In the genomic region with DNA sequence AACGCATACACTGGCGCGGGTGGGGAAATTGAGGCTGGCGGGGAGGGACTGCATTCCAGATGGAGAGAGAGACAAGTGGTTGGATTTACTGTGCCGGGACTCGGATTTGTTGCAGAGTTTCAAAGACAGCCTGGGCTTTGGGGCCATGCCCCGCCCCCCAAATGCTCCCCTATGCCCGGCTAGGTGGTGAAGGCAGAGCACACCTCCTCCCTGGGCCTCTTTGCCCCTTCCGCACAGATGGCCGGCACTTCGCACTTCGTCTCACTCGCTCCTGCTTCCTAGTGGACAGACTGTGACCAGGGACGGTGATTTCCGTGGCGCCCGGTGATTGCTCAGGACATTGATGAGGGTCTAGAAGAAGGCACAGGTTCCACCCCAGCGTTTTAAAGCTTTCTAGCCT, we compare ENCODE assay signal across 8 mouse cellular contexts. TPM values are rescaled to one million over a fixed set of nuclear protein-coding genes. Genes with fewer than 3 reads are reported as not detected.
A peak's percentile ranks its signal among the peaks of the same experiment; 100 is the strongest.
DNase-seq lines count a peak whose midpoint lies in the region; ATAC-seq and TF ChIP-seq lines count a peak whose summit lies in the region.

No protein-coding gene starts in this region.

- no peak for TF ChIP-seq EP300 in liver, postnatal 0 days (IDR thresholded peaks at IDR 0.05; ENCODE audit: low read depth)

- H3K9ac ChIP-seq in kidney, embryonic 15.5 days = peak overlapping the region; percentile 51
- H3K9ac ChIP-seq in hindbrain, embryonic 11.5 days (ENCODE audit: low read depth, low read length) = peak overlapping the region; percentile 57
- H3K9ac ChIP-seq in liver, postnatal 0 days (replicated peaks) = peak overlapping the region; percentile 67
- H3K9ac ChIP-seq in neural tube, embryonic 15.5 days (replicated peaks) = peak overlapping the region; percentile 46

- H3K4me2 ChIP-seq in kidney, embryonic 15.5 days = peak overlapping the region; percentile 96
- peak overlapping the region; percentile 86 for H3K4me2 ChIP-seq in hindbrain, embryonic 11.5 days (replicated peaks; ENCODE audit: low read depth, low read length)
- H3K4me2 ChIP-seq in liver, postnatal 0 days (ENCODE audit: low read depth, low read length) = peak overlapping the region; percentile 84
- H3K4me2 ChIP-seq in neural tube, embryonic 15.5 days = peak overlapping the region; percentile 90

- no peak for TF ChIP-seq POLR2A in brain, embryonic 14.5 days (IDR thresholded peaks at IDR 0.05; ENCODE audit: borderline replicate concordance, extremely low read depth, insufficient read depth, insufficient read length, poor library complexity, severe bottlenecking)

- WGBS in kidney, embryonic 15.5 days = under 1% methylated on average over 18 of the region's 18 CpGs
- under 1% methylated on average over 18 of the region's 18 CpGs for WGBS in hindbrain, embryonic 11.5 days
- 2% methylated on average over 18 of the region's 18 CpGs for WGBS in liver, postnatal 0 days (ENCODE audit: insufficient replicate concordance)
- WGBS in neural tube, embryonic 15.5 days = under 1% methylated on average over 18 of the region's 18 CpGs

- intact Hi-C loops in left cerebral cortex, postnatal 36 days (cut with DNase I) = no loop called here

- no peak for DNase-seq in kidney, adult 11 months
- DNase-seq in brain, embryonic 14.5 days (ENCODE audit: low read depth) = peak; percentile 45
- peak; percentile 57 for DNase-seq in hindbrain, embryonic 11.5 days (ENCODE audit: low spot score)
- no peak for DNase-seq in liver, postnatal 0 days
- no peak for DNase-seq in left cerebral cortex, postnatal 36 days (ENCODE audit: low spot score in 2 of 2)

- peaks cover 14% of the 10 kb centered on the region; the same call in 1 of the 2 replicates for H3K27me3 ChIP-seq in kidney, embryonic 15.5 days
- peaks cover 25% of the 10 kb centered on the region for H3K27me3 ChIP-seq in hindbrain, embryonic 11.5 days (ENCODE audit: control insufficient read depth, insufficient read depth, low read length)
- peaks cover 14% of the 10 kb centered on the region for H3K27me3 ChIP-seq in liver, postnatal 0 days (ENCODE audit: insufficient read depth, low read length)
- H3K27me3 ChIP-seq in neural tube, embryonic 15.5 days (replicated peaks) = peaks cover 11% of the 10 kb centered on the region

- peaks cover 4% of the 10 kb centered on the region; the same call in 1 of the 2 replicates for H3K36me3 ChIP-seq in kidney, embryonic 15.5 days
- no peaks in the 10 kb centered on the region for H3K36me3 ChIP-seq in hindbrain, embryonic 11.5 days (ENCODE audit: control insufficient read depth, insufficient read depth, low read length)
- H3K36me3 ChIP-seq in liver, postnatal 0 days (replicated peaks; ENCODE audit: insufficient read depth, low read length) = no peaks in the 10 kb centered on the region
- no peaks in the 10 kb centered on the region for H3K36me3 ChIP-seq in neural tube, embryonic 15.5 days

- H3K4me1 ChIP-seq in kidney, embryonic 15.5 days = peaks cover 89% of the 10 kb centered on the region
- peaks cover 18% of the 10 kb centered on the region for H3K4me1 ChIP-seq in hindbrain, embryonic 11.5 days (replicated peaks; ENCODE audit: control insufficient read depth, insufficient read depth, low read length)
- H3K4me1 ChIP-seq in liver, postnatal 0 days (ENCODE audit: insufficient read depth) = peaks cover 29% of the 10 kb centered on the region
- peaks cover 48% of the 10 kb centered on the region for H3K4me1 ChIP-seq in neural tube, embryonic 15.5 days

- H3K27ac ChIP-seq in kidney, embryonic 15.5 days = peak overlapping the region; percentile 87
- H3K27ac ChIP-seq in hindbrain, embryonic 11.5 days (ENCODE audit: low read depth, low read length) = no peak overlapping the region
- peak overlapping the region; percentile 74 for H3K27ac ChIP-seq in liver, postnatal 0 days (ENCODE audit: low read depth)
- H3K27ac ChIP-seq in neural tube, embryonic 15.5 days (replicated peaks) = peak overlapping the region; percentile 72; the same call in 1 of the 2 replicates

- peak; percentile 30; the same call in 1 of the 2 replicates for ATAC-seq in kidney, embryonic 15.5 days (replicated peaks; ENCODE audit: low FRiP score)
- ATAC-seq in hindbrain, embryonic 11.5 days (ENCODE audit: low FRiP score) = no peak; the same call in 1 of the 2 replicates
- no peak for ATAC-seq in liver, postnatal 0 days
- no peak for ATAC-seq in neural tube, embryonic 15.5 days (ENCODE audit: low FRiP score)
- ATAC-seq in erythroblast, adult 5-6 weeks (replicated peaks; ENCODE audit: low FRiP score, poor library complexity, severe bottlenecking) = no peak

- H3K9me3 ChIP-seq in kidney, embryonic 15.5 days (replicated peaks) = no peaks in the 10 kb centered on the region
- no peaks in the 10 kb centered on the region for H3K9me3 ChIP-seq in hindbrain, embryonic 11.5 days (ENCODE audit: control insufficient read depth, low read length)
- H3K9me3 ChIP-seq in liver, postnatal 0 days (ENCODE audit: low read length) = no peaks in the 10 kb centered on the region
- no peaks in the 10 kb centered on the region for H3K9me3 ChIP-seq in neural tube, embryonic 15.5 days (replicated peaks)

- peak; percentile 23; the same call in 1 of the 2 replicates for TF ChIP-seq CTCF in brain, embryonic 14.5 days (IDR thresholded peaks at IDR 0.05; ENCODE audit: borderline replicate concordance, extremely low read depth, insufficient read depth, insufficient read length)
- peak; percentile 23; the same call in 1 of the 2 replicates for TF ChIP-seq CTCF in liver, postnatal 0 days (IDR thresholded peaks at IDR 0.05; ENCODE audit: low read depth)

- peak overlapping the region; percentile 54 for H3K4me3 ChIP-seq in kidney, embryonic 15.5 days (replicated peaks)
- H3K4me3 ChIP-seq in hindbrain, embryonic 11.5 days (ENCODE audit: low read depth, low read length) = peak overlapping the region; percentile 40
- H3K4me3 ChIP-seq in liver, postnatal 0 days (ENCODE audit: low read depth, low read length) = peak overlapping the region; percentile 51
- H3K4me3 ChIP-seq in neural tube, embryonic 15.5 days (replicated peaks) = peak overlapping the region; percentile 46

RNA-seq across cellular contexts. Expression of gene Rapgef3, which starts 0.4 kb away (rescaled TPM):
- 23.0 and 29.7 TPM in 2 replicates for polyA plus RNA-seq in kidney, embryonic 15.5 days (2015; fragmentation: Nextera tagmentation; extraction: Ambion mirVana)
- polyA plus RNA-seq in brain, embryonic 14.5 days (2012; rRNA removed) = 19.7 and 20.4 TPM in 2 replicates
- polyA plus RNA-seq in hindbrain, embryonic 11.5 days (2014; fragmentation: Nextera tagmentation; extraction: Ambion mirVana) = 3.6 and 4.0 TPM in 2 replicates
- polyA plus RNA-seq in liver, postnatal 0 days (2015; fragmentation: Nextera tagmentation; extraction: Ambion mirVana) = 1.5 and 1.9 TPM in 2 replicates
- polyA plus RNA-seq in neural tube, embryonic 15.5 days (2015; fragmentation: Nextera tagmentation; extraction: Ambion mirVana) = 12.5 and 19.5 TPM in 2 replicates
- total RNA-seq in erythroblast, adult 5-6 weeks (2015; ENCODE audit: low replicate concordance) = not detected in 2 replicates
- 2.3 and 2.6 TPM in 2 replicates for total RNA-seq in erythroblast, adult 5-6 weeks (2017; ENCODE audit: low replicate concordance)
- 10 to 100 TPM; 35.7 to 52.9 TPM for total RNA-seq in left cerebral cortex, postnatal 36 days (2021)

RNA-seq across cellular contexts. Expression of gene Slc48a1, which starts 10.1 kb away (rescaled TPM):
- 57.5 and 58.8 TPM in 2 replicates for polyA plus RNA-seq in kidney, embryonic 15.5 days (2015; fragmentation: Nextera tagmentation; extraction: Ambion mirVana)
- 34.5 and 39.5 TPM in 2 replicates for polyA plus RNA-seq in brain, embryonic 14.5 days (2012; rRNA removed)
- polyA plus RNA-seq in hindbrain, embryonic 11.5 days (2014; fragmentation: Nextera tagmentation; extraction: Ambion mirVana) = 28.1 and 28.4 TPM in 2 replicates
- polyA plus RNA-seq in liver, postnatal 0 days (2015; fragmentation: Nextera tagmentation; extraction: Ambion mirVana) = 59.0 and 61.1 TPM in 2 replicates
- 99.0 and 101 TPM in 2 replicates for polyA plus RNA-seq in neural tube, embryonic 15.5 days (2015; fragmentation: Nextera tagmentation; extraction: Ambion mirVana)
- 187 and 225 TPM in 2 replicates for total RNA-seq in erythroblast, adult 5-6 weeks (2015; ENCODE audit: low replicate concordance)
- 172 and 185 TPM in 2 replicates for total RNA-seq in erythroblast, adult 5-6 weeks (2017; ENCODE audit: low replicate concordance)
- 100 to 1,000 TPM; 165 to 196 TPM for total RNA-seq in left cerebral cortex, postnatal 36 days (2021)

RNA-seq across cellular contexts. Expression of gene Endou, which starts 37.1 kb away (rescaled TPM):
- 0.36 and 0.85 TPM in 2 replicates for polyA plus RNA-seq in kidney, embryonic 15.5 days (2015; fragmentation: Nextera tagmentation; extraction: Ambion mirVana)
- polyA plus RNA-seq in brain, embryonic 14.5 days (2012; rRNA removed) = 0.90 and 1.3 TPM in 2 replicates
- polyA plus RNA-seq in hindbrain, embryonic 11.5 days (2014; fragmentation: Nextera tagmentation; extraction: Ambion mirVana) = 0.11 TPM in 1 of 2 replicates, not detected in the other
- 0.66 and 0.82 TPM in 2 replicates for polyA plus RNA-seq in liver, postnatal 0 days (2015; fragmentation: Nextera tagmentation; extraction: Ambion mirVana)
- polyA plus RNA-seq in neural tube, embryonic 15.5 days (2015; fragmentation: Nextera tagmentation; extraction: Ambion mirVana) = 0.15 and 3.5 TPM in 2 replicates
- not detected in 2 replicates for total RNA-seq in erythroblast, adult 5-6 weeks (2015; ENCODE audit: low replicate concordance)
- total RNA-seq in erythroblast, adult 5-6 weeks (2017; ENCODE audit: low replicate concordance) = not detected in 2 replicates
- total RNA-seq in left cerebral cortex, postnatal 36 days (2021) = 1 to 10 TPM; 2.8 to 2.9 TPM

Comparison
In these comparisons a context has a peak if more than half of its experiments do, and no peak if none do; other contexts are left out.
1. DNase-seq: peak in brain, embryonic 14.5 days (single experiment) and hindbrain, embryonic 11.5 days (single experiment); none in kidney, adult 11 months (single experiment), liver, postnatal 0 days (single experiment) and left cerebral cortex, postnatal 36 days (0 of 2).
2. Peak in every context shown above with its lines, with median percentiles within 50 percentile points of each other: H3K4me2 ChIP-seq, H3K4me3 ChIP-seq and H3K9ac ChIP-seq.